Mouse (Mus musculus): ENCODE measurements around the gene Vgll3. TPM values are rescaled to one million over a fixed set of nuclear protein-coding genes. Genes with fewer than 3 reads are reported as not detected.

The Vgll3 gene
- 1 to 10 TPM; 6.5 to 6.9 TPM for total RNA-seq (2021)
- long read RNA-seq, experiment 1, partial matches to known transcripts, result 2 of 7 reads
- long read RNA-seq, experiment 1, other reads (novel, unspliced or antisense), result 1 of 7 reads
- long read RNA-seq, experiment 2, partial matches to known transcripts, result 2 of 4 reads
- long read RNA-seq, experiment 2, other reads (novel, unspliced or antisense), result 2 of 4 reads

DNA sequence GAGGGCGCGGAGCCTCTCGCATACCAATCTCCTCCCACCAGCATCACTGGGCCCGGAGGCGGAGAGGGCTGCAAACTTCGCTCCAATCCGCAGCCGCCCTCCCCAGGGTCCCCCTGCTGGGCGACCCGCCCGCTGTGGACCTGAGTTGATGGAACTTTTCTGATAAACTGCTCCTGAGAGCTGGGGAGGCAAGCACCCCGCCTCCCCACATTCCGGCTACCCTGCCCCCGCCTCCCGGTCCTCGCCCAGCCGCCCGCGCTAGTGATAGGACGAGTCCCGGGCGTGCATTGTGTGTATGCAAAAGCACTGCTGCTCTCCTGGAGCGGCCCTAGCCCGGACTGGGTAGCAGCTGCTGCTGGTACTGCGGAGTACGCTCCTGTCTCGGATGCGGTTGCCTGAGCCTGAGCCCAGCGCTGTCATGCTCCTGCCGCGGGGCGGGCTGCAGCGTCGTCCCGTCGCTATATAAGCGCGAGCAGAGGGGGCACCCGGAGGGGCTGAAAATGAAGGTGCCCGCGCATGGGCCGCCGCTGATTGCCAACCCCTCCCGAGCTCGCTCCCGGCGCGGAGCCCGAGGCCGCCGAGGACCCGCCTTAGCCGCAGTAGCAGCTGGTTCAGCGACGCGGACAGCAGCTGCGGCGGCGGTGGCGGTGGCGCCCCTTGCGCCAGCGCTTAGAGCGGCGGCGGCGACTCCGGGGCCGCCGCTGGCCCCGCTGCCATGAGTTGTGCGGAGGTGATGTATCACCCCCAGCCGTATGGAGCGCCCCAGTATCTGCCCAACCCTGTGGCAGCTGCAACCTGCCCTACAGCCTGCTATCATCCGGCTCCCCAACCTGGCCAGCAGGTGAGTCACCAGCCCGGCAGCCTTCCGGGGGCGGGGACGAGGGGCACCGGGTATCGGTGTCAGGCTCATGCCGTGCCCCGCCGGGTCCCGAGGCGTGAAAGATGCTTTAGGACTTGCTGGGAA is at the start of gene Vgll3:
Gene Vgll3 (plus strand): TSS at position 340 of the 964 bp plus-strand sequence.
- DNase-seq, result peak; percentile 77

DNA sequence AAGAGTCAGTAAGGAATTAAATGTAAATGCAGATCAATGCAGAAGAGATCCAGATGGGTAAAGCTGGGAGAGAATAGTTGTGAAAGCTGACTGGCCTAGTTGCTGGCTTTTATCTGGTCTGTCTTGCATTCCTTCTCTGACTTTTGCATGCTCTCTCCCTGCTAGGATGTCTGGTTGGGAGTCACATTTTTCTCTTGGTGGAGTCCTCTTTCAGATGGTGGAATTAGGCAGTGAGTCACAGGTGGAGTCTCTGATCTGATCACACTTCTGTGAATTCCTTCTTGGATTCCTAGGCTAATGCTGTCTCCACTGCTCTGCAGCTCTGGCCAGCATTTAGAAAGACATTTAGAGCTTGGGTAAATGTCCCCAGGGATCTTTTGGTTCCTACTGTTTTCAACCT is 49.1 kb upstream of the Vgll3 start:
- DNase-seq, result no peak

DNA sequence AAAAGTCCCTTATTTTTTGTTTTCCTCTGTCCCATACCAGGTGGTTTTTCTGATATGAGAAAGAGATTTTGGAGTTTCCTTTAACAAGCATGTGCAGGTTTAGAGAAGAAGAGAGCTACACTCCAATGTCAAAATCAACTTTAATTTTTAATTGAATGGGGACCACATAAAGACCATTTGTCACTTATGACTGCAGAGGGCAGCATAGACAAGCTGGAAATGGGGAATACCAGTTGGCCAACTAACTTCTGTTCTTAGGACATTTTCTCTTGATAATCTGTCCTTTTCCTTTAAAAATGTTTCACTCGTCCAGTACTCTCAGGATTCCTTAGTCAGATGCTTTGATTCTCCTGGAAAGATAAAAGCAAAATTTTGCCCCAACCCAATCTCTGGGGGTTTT is 29.1 kb upstream of the Vgll3 start:
- no peak for DNase-seq

DNA sequence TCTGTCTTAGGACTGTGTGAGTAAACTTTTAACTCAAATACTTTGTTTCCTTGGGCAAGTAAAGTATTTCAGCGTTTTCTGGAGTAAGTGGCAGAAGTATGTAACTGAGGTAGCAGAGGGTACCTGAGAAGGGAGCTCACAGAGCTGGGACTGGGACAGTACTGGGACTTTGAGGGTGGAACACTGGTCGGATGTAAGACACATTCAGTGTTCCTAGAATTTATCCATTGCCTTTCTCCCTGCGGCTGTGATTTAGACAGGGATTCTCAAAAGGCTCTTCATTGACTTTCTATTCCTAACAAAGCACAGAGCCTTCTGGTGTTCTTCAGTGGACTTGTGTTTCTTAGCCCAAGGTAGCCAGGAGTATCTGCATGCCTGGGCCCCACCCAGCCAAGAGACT is 1.0 kb downstream of the Vgll3 start:
- DNase-seq, result no peak

DNA sequence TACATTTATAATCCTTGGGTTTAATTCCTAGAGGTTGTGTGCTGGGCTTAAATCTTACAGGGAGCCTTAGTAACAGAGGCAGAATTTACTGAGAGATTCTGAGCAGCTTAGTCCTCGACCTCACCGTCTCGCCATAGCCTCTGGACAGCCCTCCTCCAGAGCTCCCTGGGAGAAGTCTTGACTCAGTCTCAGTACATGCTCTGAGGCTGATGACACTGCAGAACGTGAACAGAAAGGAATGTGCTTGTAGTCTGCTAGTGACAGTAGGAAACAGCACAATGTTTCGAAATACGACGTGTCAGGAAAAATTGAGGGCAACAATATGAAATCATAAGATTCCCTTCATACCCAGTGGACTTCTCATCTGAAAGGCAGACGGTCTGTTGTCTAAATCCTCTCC is 3.7 kb downstream of the Vgll3 start:
- DNase-seq, result no peak

DNA sequence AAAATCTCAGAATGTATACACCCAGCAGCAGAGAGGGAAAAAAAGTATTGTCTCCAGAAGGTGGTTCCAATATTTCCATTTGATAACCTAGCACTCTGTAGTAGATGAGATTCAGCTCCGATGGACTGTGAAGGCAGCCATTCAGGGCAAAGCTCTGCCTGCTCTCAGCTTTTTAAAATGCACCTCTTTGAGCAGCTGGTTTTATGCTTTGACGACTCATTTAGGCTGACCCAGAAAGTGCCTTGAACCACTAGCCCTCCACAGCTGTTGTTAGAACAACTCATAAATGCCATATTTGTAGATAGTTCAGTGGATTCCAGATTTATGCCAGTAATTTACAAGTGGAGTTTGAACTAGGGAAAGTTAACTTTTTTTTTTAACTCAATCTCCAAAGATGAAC is 5.7 kb downstream of the Vgll3 start:
- DNase-seq, result no peak

DNA sequence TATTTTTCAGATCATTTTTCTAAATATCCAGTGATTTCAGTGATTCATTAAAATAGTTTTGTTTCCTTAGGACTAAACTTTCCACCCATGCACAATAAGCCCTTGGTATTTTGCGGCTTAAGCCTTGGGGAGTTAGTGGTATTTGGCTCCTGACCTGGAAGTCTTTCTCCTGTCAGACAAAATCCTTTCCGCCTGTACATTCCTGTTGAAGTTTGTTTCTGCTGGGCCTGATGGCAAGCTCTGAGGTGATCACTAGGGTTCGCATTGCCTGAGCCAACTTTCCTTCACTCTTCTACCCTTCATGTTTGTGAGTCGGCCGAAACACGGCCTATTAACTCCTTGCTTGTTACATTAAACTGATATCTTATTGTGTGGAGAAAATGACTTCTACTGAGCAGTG is 8.7 kb downstream of the Vgll3 start:
- no peak for DNase-seq

DNA sequence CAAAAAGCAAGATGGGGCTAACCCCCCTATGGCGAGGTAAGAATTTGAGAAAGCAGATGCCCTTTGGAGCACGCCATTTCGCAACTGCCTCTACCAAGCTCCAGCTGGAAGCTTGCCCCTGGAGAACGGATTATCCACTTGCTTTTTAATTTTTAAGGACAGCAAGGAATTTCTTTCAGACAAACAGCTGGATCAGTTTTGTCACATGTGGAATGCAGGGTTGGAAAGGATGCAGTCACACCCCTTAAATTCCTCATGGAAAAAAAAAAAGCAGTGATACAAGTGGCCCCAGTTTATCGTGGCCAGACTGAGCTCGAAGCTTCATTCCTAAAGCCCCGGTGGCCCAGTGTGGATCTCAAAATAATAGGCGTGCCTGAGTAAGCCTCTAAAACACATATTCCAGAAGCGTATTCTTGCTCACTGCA is 13.1 kb downstream of the Vgll3 start:
- peak; percentile 49 for DNase-seq

DNA sequence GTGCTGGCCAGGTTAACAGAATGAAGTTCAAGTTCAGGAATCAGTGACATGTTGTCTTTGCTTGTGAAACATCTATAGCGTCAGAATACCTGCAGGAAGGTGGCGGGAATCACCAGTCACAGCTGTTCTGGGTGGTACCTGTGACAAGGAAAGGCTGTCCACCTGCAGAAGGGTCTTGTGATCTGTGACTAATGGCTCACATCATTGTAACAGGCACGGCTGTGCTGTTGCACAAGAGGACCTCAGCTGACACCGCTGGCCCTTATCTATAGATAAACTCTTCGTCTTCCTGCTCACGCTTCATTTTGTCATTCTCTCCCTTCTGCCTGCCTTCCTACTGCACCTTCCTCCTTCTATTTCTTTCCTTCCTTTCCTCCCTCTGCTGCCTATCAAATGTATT is 14.0 kb downstream of the Vgll3 start:
- no peak for DNase-seq

DNA sequence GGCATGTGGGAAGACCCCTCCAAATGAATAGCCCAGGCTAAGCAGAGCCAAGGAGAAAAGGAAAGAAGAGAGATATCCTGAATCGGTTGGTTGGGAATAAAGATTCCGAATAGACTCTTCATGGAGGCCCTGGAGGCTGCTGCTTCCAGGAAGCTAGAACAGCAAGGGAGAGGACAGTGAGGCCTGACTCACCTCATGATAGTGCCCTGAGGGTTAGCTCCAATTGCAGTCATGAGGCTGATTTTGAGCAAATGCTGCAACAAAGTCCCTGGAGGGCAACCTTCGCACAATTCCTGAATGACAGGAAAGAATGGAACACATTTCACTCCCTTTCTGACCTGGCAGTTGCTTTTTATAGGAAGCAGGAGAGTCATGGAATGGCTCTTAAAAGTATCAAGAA is 19.7 kb downstream of the Vgll3 start:
- no peak for DNase-seq

DNA sequence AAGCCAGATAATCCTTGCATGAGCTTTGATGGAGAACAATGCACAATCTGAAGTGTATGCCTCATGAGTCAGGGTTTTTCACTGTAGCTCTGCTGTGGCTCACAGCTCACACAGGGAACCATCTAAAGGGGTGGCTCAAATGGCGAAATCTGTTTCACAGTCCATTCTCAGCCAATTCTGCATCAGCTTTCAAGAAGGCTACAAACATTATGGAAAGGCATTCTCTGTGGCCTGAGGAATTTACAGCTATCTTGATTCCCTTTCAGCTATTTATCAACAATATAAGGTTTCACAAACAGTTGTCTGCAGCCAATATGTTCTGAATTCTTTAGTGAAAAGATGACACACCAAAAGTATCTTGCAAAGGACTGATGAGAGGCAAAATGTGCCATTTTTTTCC is 35.1 kb downstream of the Vgll3 start:
- no peak for DNase-seq

DNA sequence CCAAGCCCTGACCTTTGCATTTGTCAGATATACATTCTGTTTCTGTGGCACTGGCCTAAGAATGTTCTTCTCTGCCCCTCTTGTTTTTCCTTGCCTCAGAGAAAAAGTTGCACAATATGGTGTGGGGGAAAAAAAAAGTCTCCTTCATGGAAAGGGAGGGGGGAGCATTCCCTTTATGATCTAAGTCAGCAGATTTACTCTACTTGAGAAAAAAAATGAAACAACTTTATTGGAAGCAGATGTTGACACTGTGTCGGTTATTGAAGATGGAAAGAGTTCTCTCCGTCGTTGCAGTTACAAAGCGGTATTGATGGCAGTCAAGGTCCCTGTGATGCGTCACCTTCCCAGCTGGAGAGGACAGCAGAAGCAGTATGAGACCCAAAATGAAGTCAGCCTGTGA is 49.4 kb downstream of the Vgll3 start:
- DNase-seq, result no peak

DNA sequence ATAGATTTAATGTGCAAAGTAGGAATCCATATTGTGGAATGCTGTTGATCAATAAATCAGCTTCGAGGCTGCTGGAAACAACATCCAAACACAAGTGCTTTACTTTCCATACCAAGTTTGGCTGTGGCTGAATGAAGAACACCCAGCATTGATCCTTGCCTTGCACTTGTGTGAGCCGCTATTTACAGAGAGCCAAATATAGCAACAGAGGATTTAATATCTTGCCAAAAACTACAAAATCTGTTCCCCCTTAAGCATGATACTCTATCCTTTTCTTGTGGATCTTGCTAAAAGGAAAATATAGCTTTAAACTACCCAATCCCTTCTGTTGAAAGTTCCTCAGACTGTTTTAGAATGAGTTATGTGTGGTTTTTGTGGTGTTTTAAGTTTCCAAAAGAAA is 52.9 kb downstream of the Vgll3 start:
- no peak for DNase-seq

DNA sequence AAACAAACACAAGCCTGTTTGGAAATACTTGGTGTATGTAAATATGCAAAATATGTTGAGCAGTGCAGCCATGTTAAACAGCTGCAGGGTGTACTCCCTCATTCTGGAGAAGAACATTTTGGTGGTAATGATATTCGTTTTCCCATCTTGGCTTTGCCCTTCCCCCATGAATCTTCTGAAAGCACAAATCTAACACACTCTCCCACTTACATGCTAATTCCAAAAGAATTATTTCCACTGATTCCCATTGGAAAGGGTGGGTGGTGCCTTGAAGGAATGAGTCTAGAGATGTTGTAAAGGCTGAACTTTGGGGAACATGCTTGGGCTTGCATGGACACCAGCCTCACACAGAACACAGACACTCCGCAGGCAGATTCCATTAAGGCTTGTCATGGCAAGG is 53.9 kb downstream of the Vgll3 start:
- DNase-seq, result no peak

DNA sequence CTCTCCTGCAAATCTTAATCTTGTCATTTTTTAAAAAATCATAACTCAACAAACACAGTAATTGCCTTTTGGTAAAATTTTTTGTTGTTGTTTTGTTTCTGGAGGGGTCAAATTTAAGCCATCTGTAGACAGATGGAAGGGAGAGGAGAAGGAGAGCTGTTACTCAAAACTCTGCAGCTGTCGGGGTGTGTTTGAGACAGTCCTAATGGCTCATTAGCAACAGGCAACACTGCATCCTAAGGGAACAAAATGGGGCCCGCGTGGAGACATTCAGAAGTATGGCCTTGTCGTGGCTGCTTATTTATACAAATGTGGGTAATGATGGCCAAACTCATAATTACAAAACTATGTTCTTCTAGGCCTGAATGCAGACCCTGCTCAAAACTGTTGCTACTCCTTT is 73.9 kb downstream of the Vgll3 start:
- DNase-seq, result no peak
